ENCODE assay signal across 8 mouse cellular contexts in the genomic region with DNA sequence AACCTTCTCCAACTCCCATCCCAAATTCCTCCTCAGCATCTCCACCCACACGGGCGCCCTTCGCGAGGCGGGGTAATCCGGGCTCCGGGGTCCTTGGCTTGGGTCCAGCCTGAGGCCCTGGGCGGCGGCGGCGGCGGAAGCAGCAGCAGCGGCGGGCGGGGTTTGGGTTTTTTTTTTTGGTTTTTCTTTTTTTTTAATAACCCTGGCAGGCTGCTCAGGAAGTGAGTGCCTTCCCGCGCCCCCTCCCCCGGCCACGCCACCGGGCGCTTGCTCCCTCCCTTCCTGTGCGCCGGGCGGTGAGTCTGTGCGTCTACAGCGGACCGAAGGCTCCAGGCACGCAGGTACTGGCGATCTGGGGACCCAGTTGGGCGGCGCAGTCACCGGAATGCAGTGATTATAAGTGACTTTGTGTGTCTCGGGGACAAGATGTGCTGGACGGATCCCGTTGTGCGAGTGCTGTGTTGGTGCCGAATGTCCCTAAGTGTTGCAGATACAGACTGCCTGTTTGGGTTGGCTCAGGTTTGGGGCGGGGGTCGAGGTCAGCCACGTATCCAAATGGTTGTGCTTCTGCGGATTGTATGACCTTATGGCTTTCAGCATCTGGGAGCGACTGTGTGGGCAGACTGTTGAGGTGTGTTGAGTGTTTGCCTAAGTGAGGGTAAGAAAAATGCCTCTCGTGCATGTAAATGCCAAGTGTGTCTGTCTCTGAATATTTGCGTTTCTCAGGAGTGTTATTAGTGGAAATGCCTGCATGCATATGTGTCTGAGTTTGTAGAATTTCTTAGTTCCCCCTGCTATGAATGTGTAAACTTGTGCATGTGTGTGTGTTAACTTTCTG. TPM values are rescaled to one million over a fixed set of nuclear protein-coding genes. Genes with fewer than 3 reads are reported as not detected.
DNase-seq lines count a peak whose midpoint lies in the region; ATAC-seq and TF ChIP-seq lines count a peak whose summit lies in the region.

Adamts10 (plus strand) TSS at position 287 of the 838 bp plus-strand sequence.

- H3K36me3 ChIP-seq in intestine, embryonic 14.5 days (ENCODE audit: control insufficient read depth, insufficient read depth, low read length): peaks cover 12% of the 10 kb centered on the region
- peaks cover 12% of the 10 kb centered on the region for H3K36me3 ChIP-seq in midbrain, embryonic 10.5 days

- H3K27me3 ChIP-seq in intestine, embryonic 14.5 days (replicated peaks; ENCODE audit: control insufficient read depth, insufficient read depth, low read length): no peaks in the 10 kb centered on the region
- no peaks in the 10 kb centered on the region for H3K27me3 ChIP-seq in midbrain, embryonic 10.5 days (ENCODE audit: low read depth, poor library complexity, severe bottlenecking)

- peak; percentile 92 for ATAC-seq in activated CD4-positive, CD25-positive, alpha-beta regulatory T cell, adult 4 months
- peak; percentile 82 for ATAC-seq in intestine, embryonic 14.5 days (replicated peaks; ENCODE audit: low FRiP score, low TSS enrichment, low read depth)
- ATAC-seq in erythroid progenitor cell, adult 5-6 weeks (replicated peaks; ENCODE audit: low FRiP score, poor library complexity, severe bottlenecking): no peak

- under 1% methylated on average over 44 of the region's 44 CpGs for WGBS in intestine, embryonic 14.5 days
- under 1% methylated on average over 42 of the region's 44 CpGs for WGBS in midbrain, embryonic 10.5 days

- peak within 1 kb of the TSS; percentile 100 for H3K4me3 ChIP-seq in cortical plate, adult 2 months (ENCODE audit: insufficient read depth, low read length)
- H3K4me3 ChIP-seq in intestine, embryonic 14.5 days (ENCODE audit: low read depth, low read length): peak within 1 kb of the TSS; percentile 53
- H3K4me3 ChIP-seq in midbrain, embryonic 10.5 days: peak within 1 kb of the TSS; percentile 76

- H3K27ac ChIP-seq in cortical plate, adult 2 months (ENCODE audit: insufficient read depth, low read length): peak within 1 kb of the TSS; percentile 87
- peak within 1 kb of the TSS; percentile 57 for H3K27ac ChIP-seq in intestine, embryonic 14.5 days (ENCODE audit: low read depth)
- H3K27ac ChIP-seq in midbrain, embryonic 10.5 days (replicated peaks): peak within 1 kb of the TSS; percentile 91

- peak; percentile 38; the same call in 1 of the 2 replicates for TF ChIP-seq POLR2A in cortical plate, adult 2 months (IDR thresholded peaks at IDR 0.05; ENCODE audit: extremely low read depth, insufficient read depth, low read length)

- peaks cover 2% of the 10 kb centered on the region; the same call in 1 of the 2 replicates for H3K4me1 ChIP-seq in cortical plate, adult 2 months (ENCODE audit: control insufficient read depth, insufficient read depth, low read length)
- peaks cover 13% of the 10 kb centered on the region; the same call in 1 of the 2 replicates for H3K4me1 ChIP-seq in intestine, embryonic 14.5 days (replicated peaks; ENCODE audit: control insufficient read depth, insufficient read depth, low read length)
- peaks cover 34% of the 10 kb centered on the region for H3K4me1 ChIP-seq in midbrain, embryonic 10.5 days

- intact Hi-C loops in left cerebral cortex, postnatal 36 days (cut with DNase I): no loop called here

- peak; percentile 80 for DNase-seq in gastrocnemius, postnatal 25 days
- DNase-seq in intestine, embryonic 14.5 days (ENCODE audit: low spot score): peak; percentile 90
- peak; percentile 50 to 54 for DNase-seq in left cerebral cortex, postnatal 36 days (ENCODE audit: low spot score in 2 of 2)
- peak; percentile 78 for DNase-seq in midbrain, embryonic 10.5 days (ENCODE audit: low spot score)
- DNase-seq in skeletal muscle tissue, adult 2 months (ENCODE audit: low read depth, low spot score): peak; percentile 47

- peak within 1 kb of the TSS; percentile 87 for H3K4me2 ChIP-seq in intestine, embryonic 14.5 days (ENCODE audit: low read length)

- peak within 1 kb of the TSS; percentile 62 for H3K9ac ChIP-seq in intestine, embryonic 14.5 days (ENCODE audit: low read length)

- no peaks in the 10 kb centered on the region for H3K9me3 ChIP-seq in intestine, embryonic 14.5 days (ENCODE audit: control insufficient read depth, low read length)
- no peaks in the 10 kb centered on the region for H3K9me3 ChIP-seq in midbrain, embryonic 10.5 days (replicated peaks)

- TF ChIP-seq CTCF in cortical plate, adult 2 months (IDR thresholded peaks at IDR 0.05; ENCODE audit: extremely low read depth, insufficient read depth, low read length): no peak

RNA-seq across cellular contexts. Expression of gene Adamts10, which starts in this region (rescaled TPM):
- polyA plus RNA-seq in activated CD4-positive, CD25-positive, alpha-beta regulatory T cell, adult 4 months (2017; shearing (Covaris generic)): 10 to 100 TPM; 49.7 to 56.7 TPM
- 47.2 and 50.7 TPM in 2 replicates for polyA plus RNA-seq in cortical plate, adult 2 months (2012; rRNA removed)
- total RNA-seq in gastrocnemius, postnatal 25 days (2021): 10 to 100 TPM; 12.1 to 13.2 TPM
- polyA plus RNA-seq in intestine, embryonic 14.5 days (2014; fragmentation: Nextera tagmentation; extraction: Ambion mirVana): 53.6 and 54.5 TPM in 2 replicates
- total RNA-seq in left cerebral cortex, postnatal 36 days (2021): 10 to 100 TPM; 19.9 to 36.9 TPM
- 37.1 and 47.6 TPM in 2 replicates for polyA plus RNA-seq in midbrain, embryonic 10.5 days (2016; fragmentation: Nextera tagmentation; extraction: Ambion mirVana)
- total RNA-seq in erythroid progenitor cell, adult 5-6 weeks (2015; ENCODE audit: low replicate concordance): 8.8 and 9.4 TPM in 2 replicates
- total RNA-seq in erythroid progenitor cell, adult 5-6 weeks (2017; ENCODE audit: low replicate concordance): 4.2 and 5.6 TPM in 2 replicates
